Mouse (Mus musculus): ENCODE measurements at regions not wholly inside any gene's neighbourhood (a gene's known extent, or its start where the extent isn't known, plus 50 kb on each side); places are given as distances from the start of the nearest gene placed in this dataset.

DNA sequence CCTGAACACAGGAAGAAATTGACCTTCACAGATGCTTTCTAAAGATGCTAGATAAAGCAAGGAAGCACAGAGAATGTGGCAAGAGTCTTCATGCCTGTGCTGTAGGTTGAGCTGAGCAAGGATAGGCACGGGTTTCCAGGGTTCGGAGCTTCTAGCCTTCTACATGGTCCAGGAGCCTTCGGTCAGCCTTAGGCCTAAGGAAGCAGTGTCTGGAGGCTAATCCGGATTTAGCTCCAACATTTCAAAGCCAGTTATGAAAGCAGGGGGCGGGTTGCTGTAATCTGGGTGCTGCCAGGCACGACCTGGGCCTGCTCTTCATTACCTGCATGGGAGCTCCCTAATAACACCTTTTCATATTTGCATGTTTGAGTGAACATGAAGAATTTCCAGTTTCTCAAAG, 97.5 kb upstream of the Gls start:
- TF ChIP-seq GATA1 (IDR thresholded peaks at IDR 0.05; ENCODE audit: borderline replicate concordance, low read length): no peak
- no peak for TF ChIP-seq TAL1 (conservative IDR thresholded peaks at IDR 0.05; ENCODE audit: low read depth, low read length)
- no peak for TF ChIP-seq CTCF (IDR thresholded peaks at IDR 0.05; ENCODE audit: low read depth, low read length)
